Mouse (Mus musculus) naive thymus-derived CD4-positive, alpha-beta T cell, adult 5 months (primary cell): ENCODE data around the gene Ncaph. TPM values are rescaled to one million over a fixed set of nuclear protein-coding genes. Genes with fewer than 3 reads are reported as not detected.

Experiments used
- polyA plus RNA-seq: library from polyadenylated mRNA; unstranded; fragments of 100-300 nt; shearing (Covaris generic); gene quantifications from one replicate; pipeline ENCODE4 v1.2.1, GENCODE M21; 2017

The Ncaph gene
- 2.5 TPM for polyA plus RNA-seq

DNA sequence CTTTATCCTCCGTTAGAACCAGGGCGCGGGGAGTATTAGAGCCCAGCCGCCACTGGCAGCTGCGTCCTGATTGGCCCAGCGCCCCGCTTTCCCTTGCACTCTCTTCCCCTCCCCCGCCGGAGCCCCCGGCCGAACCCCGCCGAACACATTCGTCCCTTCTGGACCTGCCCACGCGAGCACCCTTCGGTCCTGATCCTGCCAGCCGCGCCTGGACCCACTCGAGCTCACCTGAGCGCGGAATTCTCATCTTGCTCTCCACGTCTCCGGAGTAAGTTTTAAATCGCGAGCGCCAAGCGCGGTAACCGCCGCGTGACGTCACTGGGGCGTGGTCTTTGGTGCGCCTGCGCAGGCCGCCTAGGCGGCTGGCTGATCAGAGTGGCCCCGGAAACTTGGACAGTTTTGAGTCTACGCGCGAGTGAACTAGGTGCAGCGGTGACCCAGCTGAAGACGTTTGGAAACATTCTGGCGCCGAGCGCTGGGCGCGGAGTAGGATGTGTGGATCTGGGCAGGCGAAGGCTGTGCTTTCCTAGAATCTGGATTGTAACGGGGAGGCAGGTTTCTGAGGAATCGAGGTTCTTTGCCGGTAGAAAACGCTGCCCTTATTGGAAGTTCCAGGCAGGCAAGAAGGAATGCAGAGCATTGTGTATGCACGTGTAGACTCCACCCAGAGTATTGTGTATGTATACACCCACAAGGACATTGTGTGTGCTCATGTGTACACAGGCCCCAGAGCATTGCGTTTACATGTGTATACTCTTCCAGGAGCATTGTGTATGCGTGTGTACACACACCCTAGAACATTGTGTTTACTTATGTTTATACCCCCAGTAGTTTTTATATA lies at the start of gene Ncaph:
Gene Ncaph (minus strand): TSS at position 334 of the 841 bp plus-strand sequence.

DNA sequence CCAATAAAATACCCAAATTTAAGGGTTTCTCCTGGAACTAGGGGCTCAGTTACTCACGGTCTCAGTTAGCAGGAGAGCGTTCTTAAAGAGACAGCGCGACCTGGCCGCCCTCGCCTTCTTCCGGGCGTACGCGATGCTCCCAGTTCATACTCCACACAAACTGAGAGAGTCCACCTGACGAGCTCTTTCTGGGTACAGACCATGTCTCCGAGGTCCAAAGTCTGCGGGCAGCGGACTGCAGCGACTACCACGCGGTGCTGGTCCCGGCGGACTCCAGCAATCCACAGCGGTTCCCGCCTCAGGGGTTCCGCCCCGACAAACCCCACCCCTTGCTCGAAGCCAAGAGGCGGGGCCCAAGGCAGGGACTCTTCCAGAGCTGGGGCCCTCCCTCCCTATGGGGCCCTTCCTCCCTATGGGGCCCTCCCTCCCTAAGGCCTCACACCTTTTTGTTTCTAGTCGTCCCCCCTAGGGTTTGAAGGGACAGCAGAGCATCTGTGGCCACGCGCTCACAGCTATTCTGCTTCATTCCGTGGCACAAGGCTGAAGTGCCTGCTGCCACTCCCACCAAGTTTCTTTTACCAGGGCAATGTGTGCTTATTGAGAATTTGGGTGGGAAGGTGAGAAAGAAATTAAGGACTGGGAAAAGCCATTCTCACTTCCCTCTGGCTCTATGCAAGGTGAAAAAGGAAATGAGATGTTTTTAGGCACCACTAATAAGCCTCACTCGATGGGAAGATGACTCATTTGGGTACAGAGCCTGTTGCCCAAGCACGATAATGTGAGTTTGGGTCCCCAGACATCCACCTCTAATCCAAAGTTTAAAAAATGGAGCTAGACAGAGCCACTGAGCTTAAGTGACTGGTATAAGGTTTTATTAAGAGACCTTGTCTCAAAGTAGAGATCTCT lies 9.7 kb upstream of the Ncaph start, which contains the start of gene Itpripl1:
Gene Itpripl1 (minus strand): TSS at position 285 of the 906 bp plus-strand sequence.

GRCm38 (mm10) chr2:127070435-127070841 lies 63.3 kb downstream of the Ncaph start, which contains the start of gene Blvra:
Blvra (plus strand) TSS chr2:127070665.

Other genes starting within 250 kb of the Ncaph start
- 58.9 TPM for gene Sppl2a, start 200.7 kb downstream of the Ncaph start, polyA plus RNA-seq
- gene Ap4e1, start 125.2 kb downstream of the Ncaph start, polyA plus RNA-seq = 14.7 TPM
- gene Blvra, start 63.3 kb downstream of the Ncaph start, polyA plus RNA-seq = 32.5 TPM
- 2.3 TPM for gene Itpripl1, start 9.5 kb upstream of the Ncaph start, polyA plus RNA-seq
- gene 1810024B03Rik, start 74.3 kb upstream of the Ncaph start, polyA plus RNA-seq = 0.57 TPM
- 116 TPM for gene Snrnp200, start 74.4 kb upstream of the Ncaph start, polyA plus RNA-seq
- 94.4 TPM for gene Ciao1, start 113.9 kb upstream of the Ncaph start, polyA plus RNA-seq
- 29.0 TPM for gene Tmem127, start 114.0 kb upstream of the Ncaph start, polyA plus RNA-seq
- gene Stard7, start 136.3 kb upstream of the Ncaph start, polyA plus RNA-seq = 90.9 TPM
- 209 TPM for gene Dusp2, start 202.2 kb upstream of the Ncaph start, polyA plus RNA-seq
- not detected for gene Astl, start 204.7 kb upstream of the Ncaph start, polyA plus RNA-seq
- gene Adra2b, start 229.3 kb upstream of the Ncaph start, polyA plus RNA-seq = not detected